Comparison of ENCODE assay signal across 25 mouse cellular contexts in genomic region chr2:154571976-154572375, GRCm38 (mm10). TPM values are rescaled to one million over a fixed set of nuclear protein-coding genes. Genes with fewer than 3 reads are reported as not detected.
DNase-seq lines count a peak whose midpoint lies in the region; ATAC-seq and TF ChIP-seq lines count a peak whose summit lies in the region.
"Had no signal": no experiment of that assay in that cellular context is flagged by ENCODE, and none has a peak within 500 bp of the region (broad histone marks: within the 10 kb centered on the region; RNA-seq: fewer than 3 reads in every experiment).

No protein-coding gene starts in this region.

- H3K4me1 ChIP-seq in hindbrain, embryonic 12.5 days: peaks cover 38% of the 10 kb centered on the region
- H3K4me1 ChIP-seq in hindbrain, postnatal 0 days (ENCODE audit: insufficient read depth, low read length): no peaks in the 10 kb centered on the region; the same call in 1 of the 2 replicates
- peaks cover 48% of the 10 kb centered on the region for H3K4me1 ChIP-seq in limb, embryonic 13.5 days

- no peak overlapping the region for H3K4me3 ChIP-seq in hindbrain, embryonic 12.5 days
- no peak overlapping the region for H3K4me3 ChIP-seq in hindbrain, postnatal 0 days (ENCODE audit: low read length)
- H3K4me3 ChIP-seq in limb, embryonic 13.5 days: no peak overlapping the region
- H3K4me3 ChIP-seq: heart, adult 2 months; heart, embryonic 13.5 days; kidney, embryonic 15.5 days had no signal

- 78% methylated on average over 8 of the region's 8 CpGs for WGBS in hindbrain, embryonic 12.5 days
- WGBS in hindbrain, postnatal 0 days: 68% methylated on average over 8 of the region's 8 CpGs
- WGBS in limb, embryonic 13.5 days: 60% methylated on average over 8 of the region's 8 CpGs

- no peak for TF ChIP-seq CTCF in hindbrain, postnatal 0 days (IDR thresholded peaks at IDR 0.05; ENCODE audit: low read depth)

- H3K4me2 ChIP-seq in hindbrain, embryonic 12.5 days (replicated peaks): no peak overlapping the region
- no peak overlapping the region for H3K4me2 ChIP-seq in hindbrain, postnatal 0 days (ENCODE audit: low read depth, low read length)
- H3K4me2 ChIP-seq in limb, embryonic 13.5 days (replicated peaks): no peak overlapping the region
- H3K4me2 ChIP-seq: heart, embryonic 13.5 days; hindbrain, embryonic 14.5 days; kidney, embryonic 15.5 days had no signal

- H3K27me3 ChIP-seq in hindbrain, embryonic 12.5 days: no peaks in the 10 kb centered on the region
- no peaks in the 10 kb centered on the region for H3K27me3 ChIP-seq in hindbrain, postnatal 0 days (ENCODE audit: insufficient read depth, low read length)
- H3K27me3 ChIP-seq in limb, embryonic 13.5 days: no peaks in the 10 kb centered on the region
- H3K27me3 ChIP-seq: heart, embryonic 13.5 days; kidney, embryonic 15.5 days had no signal

- H3K9me3 ChIP-seq in hindbrain, embryonic 12.5 days (replicated peaks): no peaks in the 10 kb centered on the region
- H3K9me3 ChIP-seq in hindbrain, postnatal 0 days (ENCODE audit: low read length): no peaks in the 10 kb centered on the region
- no peaks in the 10 kb centered on the region for H3K9me3 ChIP-seq in limb, embryonic 13.5 days
- H3K9me3 ChIP-seq: heart, embryonic 13.5 days; kidney, embryonic 15.5 days had no signal

- peak overlapping the region; percentile 55; the same call in 1 of the 2 replicates for H3K27ac ChIP-seq in hindbrain, embryonic 12.5 days
- H3K27ac ChIP-seq in hindbrain, postnatal 0 days: no peak overlapping the region
- H3K27ac ChIP-seq in limb, embryonic 13.5 days: peak overlapping the region; percentile 40; the same call in 1 of the 2 replicates
- H3K27ac ChIP-seq: heart, adult 2 months; heart, embryonic 13.5 days; hindbrain, embryonic 14.5 days; kidney, embryonic 15.5 days; macrophage had no signal

- no peak for DNase-seq in hindbrain, postnatal 0 days (ENCODE audit: low spot score)
- DNase-seq in 3T3-L1 (ENCODE audit: low read depth, low spot score) (peak; percentile 64), NIH3T3 (ENCODE audit: low read depth) (peak; percentile 67)
- DNase-seq in heart, adult 18-20 months: no peak
- no peak for DNase-seq in kidney, adult 9 months
- DNase-seq: adrenal gland, postnatal 36 days; cerebellum, adult 11 months; cerebellum, adult 9-11 months; forebrain, postnatal 0 days; gastrocnemius, postnatal 25 days; heart, adult 2 months; heart, postnatal 14 days; kidney, postnatal 36 days; liver had no signal

- H3K9ac ChIP-seq in hindbrain, embryonic 12.5 days: no peak overlapping the region
- H3K9ac ChIP-seq in hindbrain, postnatal 0 days (replicated peaks; ENCODE audit: low read length): no peak overlapping the region
- peak overlapping the region; percentile 35; the same call in 1 of the 2 replicates for H3K9ac ChIP-seq in limb, embryonic 13.5 days
- H3K9ac ChIP-seq: forebrain, postnatal 0 days; heart, embryonic 13.5 days; hindbrain, embryonic 14.5 days; kidney, embryonic 15.5 days had no signal

- H3K36me3 ChIP-seq in hindbrain, embryonic 12.5 days: no peaks in the 10 kb centered on the region
- H3K36me3 ChIP-seq in hindbrain, postnatal 0 days (ENCODE audit: insufficient read depth, low read length): no peaks in the 10 kb centered on the region
- no peaks in the 10 kb centered on the region for H3K36me3 ChIP-seq in limb, embryonic 13.5 days
- H3K36me3 ChIP-seq: heart, embryonic 13.5 days; kidney, embryonic 15.5 days had no signal

- no peak for ATAC-seq in hindbrain, embryonic 12.5 days (ENCODE audit: low FRiP score)
- no peak for ATAC-seq in hindbrain, postnatal 0 days
- ATAC-seq in limb, embryonic 13.5 days (ENCODE audit: low FRiP score, low read depth): no peak
- ATAC-seq: forebrain, postnatal 0 days had no signal

RNA-seq across cellular contexts. Expression of gene E2f1, which starts 2.3 kb away (rescaled TPM):
- 25.0 and 30.7 TPM in 2 replicates for polyA plus RNA-seq in hindbrain, embryonic 12.5 days (2016; fragmentation: Nextera tagmentation; extraction: Ambion mirVana)
- 6.3 and 6.7 TPM in 2 replicates for total RNA-seq in hindbrain, postnatal 0 days (2014; rRNA removed)
- 8.4 and 8.7 TPM in 2 replicates for polyA plus RNA-seq in hindbrain, postnatal 0 days (2015; fragmentation: Nextera tagmentation; extraction: Ambion mirVana)
- polyA plus RNA-seq in limb, embryonic 13.5 days (2015; fragmentation: Nextera tagmentation; extraction: Ambion mirVana): 20.1 and 20.8 TPM in 2 replicates
- total RNA-seq in heart, adult 18-20 months (2021): under 1 TPM; 0.57 to 0.77 TPM

RNA-seq across cellular contexts. Expression of gene Necab3, which starts 13.3 kb away (rescaled TPM):
- polyA plus RNA-seq in hindbrain, embryonic 12.5 days (2016; fragmentation: Nextera tagmentation; extraction: Ambion mirVana): 11.6 and 12.3 TPM in 2 replicates
- 35.1 and 52.2 TPM in 2 replicates for total RNA-seq in hindbrain, postnatal 0 days (2014; rRNA removed)
- 22.9 and 27.0 TPM in 2 replicates for polyA plus RNA-seq in hindbrain, postnatal 0 days (2015; fragmentation: Nextera tagmentation; extraction: Ambion mirVana)
- 3.7 and 3.9 TPM in 2 replicates for polyA plus RNA-seq in limb, embryonic 13.5 days (2015; fragmentation: Nextera tagmentation; extraction: Ambion mirVana)
- total RNA-seq in heart, adult 18-20 months (2021): under 1 TPM in 1 of 2 experiments, not detected in 1; 0.27 TPM
- total RNA-seq: neutrophil, adult 5-6 weeks had no signal

RNA-seq across cellular contexts. Expression of gene Actl10, which starts 20.4 kb away (rescaled TPM):
- 0.92 and 0.96 TPM in 2 replicates for polyA plus RNA-seq in hindbrain, embryonic 12.5 days (2016; fragmentation: Nextera tagmentation; extraction: Ambion mirVana)
- total RNA-seq in hindbrain, postnatal 0 days (2014; rRNA removed): 0.52 TPM in 1 of 2 replicates, not detected in the other
- 0.23 TPM in 1 of 2 replicates, not detected in the other for polyA plus RNA-seq in hindbrain, postnatal 0 days (2015; fragmentation: Nextera tagmentation; extraction: Ambion mirVana)
- 0.33 and 0.47 TPM in 2 replicates for polyA plus RNA-seq in limb, embryonic 13.5 days (2015; fragmentation: Nextera tagmentation; extraction: Ambion mirVana)
- total RNA-seq in heart, adult 18-20 months (2021): not detected
- total RNA-seq: adrenal gland, postnatal 36 days; common myeloid progenitor, adult 5-6 weeks; gastrocnemius, postnatal 25 days; heart, adult 2 months; heart, postnatal 14 days; left cerebral cortex, adult 8-10 months; midbrain, postnatal 0 days; neutrophil, adult 5-6 weeks had no signal
- polyA plus RNA-seq: heart, adult 2 months; liver, embryonic 16.5 days; macrophage had no signal

RNA-seq across cellular contexts. Expression of gene 1700003F12Rik, which starts 25.1 kb away (rescaled TPM):
- 1.4 and 3.2 TPM in 2 replicates for polyA plus RNA-seq in hindbrain, embryonic 12.5 days (2016; fragmentation: Nextera tagmentation; extraction: Ambion mirVana)
- total RNA-seq in hindbrain, postnatal 0 days (2014; rRNA removed): 0.90 and 1.9 TPM in 2 replicates
- 3.9 and 4.0 TPM in 2 replicates for polyA plus RNA-seq in hindbrain, postnatal 0 days (2015; fragmentation: Nextera tagmentation; extraction: Ambion mirVana)
- polyA plus RNA-seq in limb, embryonic 13.5 days (2015; fragmentation: Nextera tagmentation; extraction: Ambion mirVana): 0.88 and 1.1 TPM in 2 replicates
- total RNA-seq in heart, adult 18-20 months (2021): not detected
- total RNA-seq: common myeloid progenitor, adult 5-6 weeks; gastrocnemius, postnatal 25 days; heart, adult 2 months had no signal
- polyA plus RNA-seq: heart, embryonic 13.5 days had no signal

RNA-seq across cellular contexts. Expression of gene Pxmp4, which starts 31.5 kb away (rescaled TPM):
- 14.1 and 14.3 TPM in 2 replicates for polyA plus RNA-seq in hindbrain, embryonic 12.5 days (2016; fragmentation: Nextera tagmentation; extraction: Ambion mirVana)
- 24.8 and 31.1 TPM in 2 replicates for total RNA-seq in hindbrain, postnatal 0 days (2014; rRNA removed)
- polyA plus RNA-seq in hindbrain, postnatal 0 days (2015; fragmentation: Nextera tagmentation; extraction: Ambion mirVana): 21.9 and 24.1 TPM in 2 replicates
- 18.8 and 21.6 TPM in 2 replicates for polyA plus RNA-seq in limb, embryonic 13.5 days (2015; fragmentation: Nextera tagmentation; extraction: Ambion mirVana)
- 10 to 100 TPM; 22.6 to 25.6 TPM for total RNA-seq in heart, adult 18-20 months (2021)

Comparison
In these comparisons a context has a peak if more than half of its experiments do, and no peak if none do; other contexts are left out.
1. DNase-seq: peak in 3T3-L1 (single experiment) and NIH3T3 (single experiment); none in hindbrain, postnatal 0 days (single experiment), heart, adult 18-20 months (0 of 2) and kidney, adult 9 months (single experiment).